Mouse (Mus musculus) ES-Bruce4 (cell line): ENCODE measurements around the gene Mapk3.
A peak's percentile ranks its signal among the peaks of the same experiment; 100 is the strongest.

Source experiments
- CTCF ChIP-seq: IDR thresholded peaks from one replicate; pipeline ENCODE4 v1.8.1; 2011; ENCODE audit warnings: low read depth, low read length
- EP300 ChIP-seq: IDR thresholded peaks from 2 replicates; pipeline ENCODE4 v1.6.1; 2011; ENCODE audit warnings: low read depth, low read length; ENCODE audit not compliant: insufficient read depth
- POLR2A ChIP-seq: IDR thresholded peaks from one replicate; pipeline ENCODE4 v1.8.1; 2011; ENCODE audit warnings: low read length; ENCODE audit not compliant: insufficient read depth

DNA sequence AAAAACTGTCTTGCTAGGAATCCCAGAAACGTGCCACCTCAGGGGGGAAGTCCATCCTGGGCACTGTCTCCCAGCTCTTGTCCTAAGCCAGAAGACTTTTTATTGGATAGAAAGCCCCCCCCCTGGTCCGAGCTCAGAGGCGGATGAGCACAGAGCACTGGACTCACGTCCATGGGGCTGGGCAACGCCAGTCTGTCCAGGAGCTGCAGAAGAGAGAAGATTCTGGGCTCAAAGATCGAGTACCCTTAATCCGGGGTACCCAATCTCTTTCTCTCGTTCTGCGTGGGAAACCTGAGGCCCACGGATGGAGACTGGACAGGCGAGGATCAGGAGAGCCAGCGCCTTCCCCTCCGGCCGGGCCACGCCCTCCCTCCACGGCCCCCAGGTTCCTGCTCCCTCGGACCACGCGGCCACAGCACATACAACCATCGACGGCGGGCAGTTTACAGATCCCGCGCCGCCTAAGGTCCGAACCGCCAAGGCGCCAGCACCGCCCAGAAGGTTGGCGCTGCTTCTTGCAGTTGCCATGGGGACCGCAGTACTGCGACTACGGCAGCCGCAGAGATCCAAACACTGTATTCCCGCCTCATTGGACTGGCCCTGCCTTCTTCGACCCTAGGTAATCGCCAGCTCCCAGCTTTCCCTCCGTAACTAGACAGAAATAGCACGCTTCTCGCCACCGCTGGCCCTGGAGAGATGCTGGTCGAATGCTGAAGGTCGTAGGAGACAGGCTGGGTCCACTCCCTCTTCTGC, 49.5 kb downstream of the Mapk3 start:
- TF ChIP-seq EP300 = peak; percentile 76; the same call in 1 of the 2 replicates
- TF ChIP-seq CTCF = no peak
- peak; percentile 12 for TF ChIP-seq POLR2A
